ENCODE assay signal across 9 mouse cellular contexts in genomic region chr13:92703241-92704027, GRCm38 (mm10).
A peak's percentile ranks its signal among the peaks of the same experiment; 100 is the strongest.
DNase-seq lines count a peak whose midpoint lies in the region; ATAC-seq and TF ChIP-seq lines count a peak whose summit lies in the region.
"Had no signal": no experiment of that assay in that cellular context is flagged by ENCODE, and none has a peak within 500 bp of the region (broad histone marks: within the 10 kb centered on the region; RNA-seq: fewer than 3 reads in every experiment).

No protein-coding gene starts in this region.

- H3K36me3 ChIP-seq in forebrain, embryonic 16.5 days (ENCODE audit: control insufficient read depth, insufficient read depth) = peaks cover 4% of the 10 kb centered on the region
- H3K36me3 ChIP-seq in hindbrain, embryonic 16.5 days (ENCODE audit: control insufficient read depth, insufficient read depth, low read length) = peaks cover 6% of the 10 kb centered on the region; the same call in 1 of the 2 replicates
- H3K36me3 ChIP-seq in lung, postnatal 0 days (ENCODE audit: insufficient read depth, low read length) = peaks cover 17% of the 10 kb centered on the region; the same call in 1 of the 2 replicates

- H3K4me3 ChIP-seq in forebrain, embryonic 16.5 days (replicated peaks; ENCODE audit: low read length) = no peak overlapping the region
- no peak overlapping the region for H3K4me3 ChIP-seq in hindbrain, embryonic 16.5 days (ENCODE audit: low read length)
- H3K4me3 ChIP-seq in lung, postnatal 0 days (ENCODE audit: low read depth, low read length) = no peak overlapping the region
- H3K4me3 ChIP-seq: stomach, embryonic 15.5 days had no signal

- 25% methylated on average over 8 of the region's 8 CpGs for WGBS in forebrain, embryonic 16.5 days
- 24% methylated on average over 8 of the region's 8 CpGs for WGBS in hindbrain, embryonic 16.5 days
- 67% methylated on average over 8 of the region's 8 CpGs for WGBS in lung, postnatal 0 days

- H3K4me1 ChIP-seq in forebrain, embryonic 16.5 days (replicated peaks; ENCODE audit: control insufficient read depth, insufficient read depth, low read length) = peaks cover 8% of the 10 kb centered on the region
- H3K4me1 ChIP-seq in hindbrain, embryonic 16.5 days (ENCODE audit: control insufficient read depth, insufficient read depth, low read depth, low read length) = no peaks in the 10 kb centered on the region
- H3K4me1 ChIP-seq in lung, postnatal 0 days (ENCODE audit: insufficient read depth, low read depth, low read length) = no peaks in the 10 kb centered on the region
- H3K4me1 ChIP-seq: stomach, embryonic 15.5 days had no signal

- DNase-seq in Muller cell, postnatal 12 days (ENCODE audit: inconsistent ontology term) = peak; percentile 70
- peak; percentile 26 for DNase-seq in cerebellum, adult 11 months
- DNase-seq in lung, postnatal 0 days (ENCODE audit: low spot score) = no peak
- peak; percentile 85 to 87 for DNase-seq in right cerebral cortex, postnatal 10 days (ENCODE audit: low spot score in 2 of 2)
- no peak for DNase-seq in spleen, adult 18-20 months
- no peak for DNase-seq in ovary, postnatal 36 days (ENCODE audit: low spot score)

- peak; percentile 62 for ATAC-seq in forebrain, embryonic 16.5 days
- ATAC-seq in hindbrain, embryonic 16.5 days = peak; percentile 95
- no peak; the same call in 1 of the 2 replicates for ATAC-seq in lung, postnatal 0 days

- H3K27ac ChIP-seq in forebrain, embryonic 16.5 days (ENCODE audit: low read length) = no peak overlapping the region
- H3K27ac ChIP-seq in hindbrain, embryonic 16.5 days (ENCODE audit: low read depth, low read length) = peak overlapping the region; percentile 36; the same call in 1 of the 2 replicates
- H3K27ac ChIP-seq in lung, postnatal 0 days (ENCODE audit: low read length) = no peak overlapping the region
- H3K27ac ChIP-seq: stomach, embryonic 15.5 days had no signal

- no peaks in the 10 kb centered on the region for H3K9me3 ChIP-seq in forebrain, embryonic 16.5 days (ENCODE audit: control insufficient read depth, low read length)
- H3K9me3 ChIP-seq in hindbrain, embryonic 16.5 days (ENCODE audit: control insufficient read depth, low read length) = no peaks in the 10 kb centered on the region
- no peaks in the 10 kb centered on the region for H3K9me3 ChIP-seq in lung, postnatal 0 days (ENCODE audit: low read length)
- H3K9me3 ChIP-seq: stomach, embryonic 15.5 days had no signal

- TF ChIP-seq CTCF in lung, postnatal 0 days (IDR thresholded peaks at IDR 0.05) = peak; percentile 40

- TF ChIP-seq EP300 in lung, postnatal 0 days (IDR thresholded peaks at IDR 0.05) = no peak

- no peak overlapping the region for H3K9ac ChIP-seq in forebrain, embryonic 16.5 days (replicated peaks; ENCODE audit: low read depth, low read length)
- H3K9ac ChIP-seq in hindbrain, embryonic 16.5 days (ENCODE audit: low read depth, low read length) = no peak overlapping the region
- no peak overlapping the region for H3K9ac ChIP-seq in lung, postnatal 0 days (replicated peaks; ENCODE audit: low read depth)
- H3K9ac ChIP-seq: stomach, embryonic 15.5 days had no signal

- H3K4me2 ChIP-seq in forebrain, embryonic 16.5 days (ENCODE audit: low read length) = no peak overlapping the region
- H3K4me2 ChIP-seq in hindbrain, embryonic 16.5 days (ENCODE audit: low read length) = no peak overlapping the region
- H3K4me2 ChIP-seq in lung, postnatal 0 days (replicated peaks; ENCODE audit: low read depth, low read length) = no peak overlapping the region
- H3K4me2 ChIP-seq: stomach, embryonic 15.5 days had no signal

- H3K27me3 ChIP-seq in forebrain, embryonic 16.5 days (replicated peaks; ENCODE audit: control insufficient read depth, insufficient read depth, low read length) = no peaks in the 10 kb centered on the region
- H3K27me3 ChIP-seq in hindbrain, embryonic 16.5 days (replicated peaks; ENCODE audit: control insufficient read depth, insufficient read depth, low read length) = no peaks in the 10 kb centered on the region; the same call in 1 of the 2 replicates
- no peaks in the 10 kb centered on the region for H3K27me3 ChIP-seq in lung, postnatal 0 days (replicated peaks; ENCODE audit: insufficient read depth, low read length)
- H3K27me3 ChIP-seq: stomach, embryonic 15.5 days had no signal

Comparison
In these comparisons a context has a peak if more than half of its experiments do, and no peak if none do; other contexts are left out.
1. DNase-seq: peak in Muller cell, postnatal 12 days (single experiment), cerebellum, adult 11 months (single experiment) and right cerebral cortex, postnatal 10 days (2 of 2); none in lung, postnatal 0 days (single experiment), spleen, adult 18-20 months (0 of 2) and ovary, postnatal 36 days (single experiment).